Mouse (Mus musculus): Measurements from ENCODE around the gene Hapln4. TPM values are rescaled to one million over a fixed set of nuclear protein-coding genes. Genes with fewer than 3 reads are reported as not detected.
A peak's percentile ranks its signal among the peaks of the same experiment; 100 is the strongest.

Hapln4 gene
- total RNA-seq, 2 experiments from 2014 or later, result not detected

DNA sequence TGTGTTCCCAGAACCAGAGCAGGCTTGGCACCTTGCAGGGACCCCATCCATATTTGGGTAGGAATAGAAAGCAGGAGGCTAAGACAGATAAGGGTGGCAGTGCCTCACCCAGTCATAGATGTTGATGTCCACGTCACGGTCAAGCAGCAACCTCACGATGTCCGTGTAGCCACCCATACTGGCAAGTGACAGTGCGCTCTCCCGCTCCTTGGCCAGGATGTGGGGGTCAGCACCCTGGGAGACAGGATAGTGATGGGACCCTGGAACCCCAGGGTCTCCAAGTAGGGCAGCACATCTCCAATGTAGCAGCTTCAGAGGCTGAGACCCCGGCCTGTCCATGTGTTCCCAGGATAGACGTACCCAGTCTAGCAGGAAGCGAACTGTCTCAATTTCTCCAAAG is 51.7 kb downstream of the Hapln4 start:
- no peak for ATAC-seq (replicated peaks; ENCODE audit: low FRiP score, poor library complexity, severe bottlenecking)

DNA sequence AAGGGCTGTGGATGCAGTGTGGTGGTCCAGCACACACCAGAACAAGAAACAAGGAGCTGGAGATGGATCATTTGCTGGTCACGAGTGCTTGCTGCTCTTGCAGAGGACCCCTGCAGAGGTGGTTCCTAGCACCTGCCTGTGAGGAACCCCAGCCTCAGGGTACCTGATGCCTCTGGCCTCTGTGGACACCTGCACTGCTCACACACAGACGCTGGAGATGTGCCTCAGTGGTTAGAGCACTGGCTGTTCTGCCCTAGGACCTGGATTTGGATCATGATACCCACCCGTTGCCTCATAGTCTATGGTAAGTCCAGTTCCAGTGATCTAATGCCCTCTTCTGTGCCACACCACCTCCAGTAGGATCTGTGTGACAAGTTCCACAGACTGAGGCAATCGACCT is 53.3 kb downstream of the Hapln4 start:
- ATAC-seq (replicated peaks; ENCODE audit: low FRiP score, poor library complexity, severe bottlenecking), result no peak

- ATAC-seq (replicated peaks; ENCODE audit: low FRiP score, poor library complexity, severe bottlenecking), result no peak
Measured at GRCm38 (mm10) chr8:70137890-70138289, 54.6 kb downstream of the Hapln4 start.

GRCm38 (mm10) chr8:70139026-70139857 is 56.0 kb downstream of the Hapln4 start, which contains the start of the genes Rfxank, Borcs8 and Mef2b:
Gene Rfxank (minus strand): TSS chr8:70139154.
Gene Borcs8 (plus strand): TSS chr8:70139499.
Gene Mef2b (plus strand): TSS chr8:70139711.
- ATAC-seq (replicated peaks; ENCODE audit: low FRiP score, poor library complexity, severe bottlenecking), result peak; percentile 91

DNA sequence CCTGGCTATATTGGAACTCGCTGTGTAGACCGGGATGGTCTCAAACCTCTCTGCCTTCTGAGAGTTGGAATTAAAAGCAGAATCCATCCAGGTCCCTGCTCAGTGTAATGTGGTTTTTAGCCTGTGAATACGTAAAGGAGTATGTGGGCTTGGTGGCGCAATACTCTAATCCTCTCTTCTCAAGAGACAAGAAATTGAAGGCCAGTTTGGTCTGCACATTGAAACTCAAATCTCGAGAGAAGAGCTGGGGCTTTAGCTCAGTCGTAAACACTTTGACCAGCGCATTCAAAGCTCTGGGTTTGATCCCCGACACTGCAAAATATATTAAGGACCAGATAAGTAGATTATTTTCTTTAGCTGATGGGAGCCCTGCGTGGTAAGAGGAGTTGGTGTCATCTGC is 56.7 kb downstream of the Hapln4 start:
- ATAC-seq (replicated peaks; ENCODE audit: low FRiP score, poor library complexity, severe bottlenecking), result no peak

Other genes starting within 250 kb of the Hapln4 start
- not detected in 2 replicates for gene Cilp2, start 195.8 kb upstream of the Hapln4 start, total RNA-seq (2015; ENCODE audit: low replicate concordance)
- gene Cilp2, start 195.8 kb upstream of the Hapln4 start, total RNA-seq (2017; ENCODE audit: low replicate concordance), result not detected in 2 replicates
- not detected in 2 replicates for gene Tssk6, start 181.3 kb upstream of the Hapln4 start, total RNA-seq (2015; ENCODE audit: low replicate concordance)
- gene Tssk6, start 181.3 kb upstream of the Hapln4 start, total RNA-seq (2017; ENCODE audit: low replicate concordance), result 0.28 and 0.94 TPM in 2 replicates
- 16.1 and 18.2 TPM in 2 replicates for gene Ndufa13, start 180.9 kb upstream of the Hapln4 start, total RNA-seq (2015; ENCODE audit: low replicate concordance)
- 27.2 and 32.9 TPM in 2 replicates for gene Ndufa13, start 180.9 kb upstream of the Hapln4 start, total RNA-seq (2017; ENCODE audit: low replicate concordance)
- not detected in 2 replicates for gene Yjefn3, start 180.7 kb upstream of the Hapln4 start, total RNA-seq (2015; ENCODE audit: low replicate concordance)
- not detected in 2 replicates for gene Yjefn3, start 180.7 kb upstream of the Hapln4 start, total RNA-seq (2017; ENCODE audit: low replicate concordance)
- 22.8 and 30.2 TPM in 2 replicates for gene Gatad2a, start 87.1 kb upstream of the Hapln4 start, total RNA-seq (2015; ENCODE audit: low replicate concordance)
- gene Gatad2a, start 87.1 kb upstream of the Hapln4 start, total RNA-seq (2017; ENCODE audit: low replicate concordance), result 25.7 and 31.8 TPM in 2 replicates
- 24.0 and 33.9 TPM in 2 replicates for gene Mau2, start 40.7 kb upstream of the Hapln4 start, total RNA-seq (2015; ENCODE audit: low replicate concordance)
- gene Mau2, start 40.7 kb upstream of the Hapln4 start, total RNA-seq (2017; ENCODE audit: low replicate concordance), result 47.4 and 49.5 TPM in 2 replicates
- gene Sugp1, start 40.6 kb upstream of the Hapln4 start, total RNA-seq (2015; ENCODE audit: low replicate concordance), result 8.2 and 10.6 TPM in 2 replicates
- 15.6 and 22.6 TPM in 2 replicates for gene Sugp1, start 40.6 kb upstream of the Hapln4 start, total RNA-seq (2017; ENCODE audit: low replicate concordance)
- 2.3 TPM in 1 of 2 replicates, not detected in the other for gene Tm6sf2, start 10.5 kb upstream of the Hapln4 start, total RNA-seq (2015; ENCODE audit: low replicate concordance)
- 2.9 TPM in 1 of 2 replicates, not detected in the other for gene Tm6sf2, start 10.5 kb upstream of the Hapln4 start, total RNA-seq (2017; ENCODE audit: low replicate concordance)
- not detected in 2 replicates for gene Ncan, start 37.4 kb downstream of the Hapln4 start, total RNA-seq (2015; ENCODE audit: low replicate concordance)
- not detected in 2 replicates for gene Ncan, start 37.4 kb downstream of the Hapln4 start, total RNA-seq (2017; ENCODE audit: low replicate concordance)
- gene Nr2c2ap, start 47.9 kb downstream of the Hapln4 start, total RNA-seq (2015; ENCODE audit: low replicate concordance), result 4.8 and 5.4 TPM in 2 replicates
- gene Nr2c2ap, start 47.9 kb downstream of the Hapln4 start, total RNA-seq (2017; ENCODE audit: low replicate concordance), result 1.4 and 1.5 TPM in 2 replicates
- 8.1 and 16.3 TPM in 2 replicates for gene Rfxank, start 55.7 kb downstream of the Hapln4 start, total RNA-seq (2015; ENCODE audit: low replicate concordance)
- 9.7 and 10.2 TPM in 2 replicates for gene Rfxank, start 55.7 kb downstream of the Hapln4 start, total RNA-seq (2017; ENCODE audit: low replicate concordance)
- gene Borcs8, start 56.0 kb downstream of the Hapln4 start, total RNA-seq (2015; ENCODE audit: low replicate concordance), result 2.1 and 16.7 TPM in 2 replicates
- gene Borcs8, start 56.0 kb downstream of the Hapln4 start, total RNA-seq (2017; ENCODE audit: low replicate concordance), result 15.5 and 30.7 TPM in 2 replicates
- gene Mef2b, start 56.3 kb downstream of the Hapln4 start, total RNA-seq (2015; ENCODE audit: low replicate concordance), result not detected in 2 replicates
- not detected in 2 replicates for gene Mef2b, start 56.3 kb downstream of the Hapln4 start, total RNA-seq (2017; ENCODE audit: low replicate concordance)
- 4.0 and 8.1 TPM in 2 replicates for gene Tmem161a, start 88.9 kb downstream of the Hapln4 start, total RNA-seq (2015; ENCODE audit: low replicate concordance)
- 4.5 and 4.9 TPM in 2 replicates for gene Tmem161a, start 88.9 kb downstream of the Hapln4 start, total RNA-seq (2017; ENCODE audit: low replicate concordance)
- 13.8 and 20.6 TPM in 2 replicates for gene Slc25a42, start 128.8 kb downstream of the Hapln4 start, total RNA-seq (2015; ENCODE audit: low replicate concordance)
- 16.2 and 23.8 TPM in 2 replicates for gene Slc25a42, start 128.8 kb downstream of the Hapln4 start, total RNA-seq (2017; ENCODE audit: low replicate concordance)
- 24.4 and 33.9 TPM in 2 replicates for gene Sugp2, start 150.8 kb downstream of the Hapln4 start, total RNA-seq (2015; ENCODE audit: low replicate concordance)
- 22.7 and 28.9 TPM in 2 replicates for gene Sugp2, start 150.8 kb downstream of the Hapln4 start, total RNA-seq (2017; ENCODE audit: low replicate concordance)
- 4.6 TPM in 1 of 2 replicates, not detected in the other for gene Armc6, start 151.0 kb downstream of the Hapln4 start, total RNA-seq (2015; ENCODE audit: low replicate concordance)
- gene Armc6, start 151.0 kb downstream of the Hapln4 start, total RNA-seq (2017; ENCODE audit: low replicate concordance), result 4.0 and 6.1 TPM in 2 replicates
- gene Homer3, start 199.4 kb downstream of the Hapln4 start, total RNA-seq (2015; ENCODE audit: low replicate concordance), result 0.63 and 1.3 TPM in 2 replicates
- 0.68 and 2.5 TPM in 2 replicates for gene Homer3, start 199.4 kb downstream of the Hapln4 start, total RNA-seq (2017; ENCODE audit: low replicate concordance)
- 15.0 TPM in 2 replicates for gene Ddx49, start 219.0 kb downstream of the Hapln4 start, total RNA-seq (2015; ENCODE audit: low replicate concordance)
- 23.3 and 40.0 TPM in 2 replicates for gene Ddx49, start 219.0 kb downstream of the Hapln4 start, total RNA-seq (2017; ENCODE audit: low replicate concordance)
- gene Cope, start 219.1 kb downstream of the Hapln4 start, total RNA-seq (2015; ENCODE audit: low replicate concordance), result 52.7 and 89.2 TPM in 2 replicates
- 36.9 and 53.7 TPM in 2 replicates for gene Cope, start 219.1 kb downstream of the Hapln4 start, total RNA-seq (2017; ENCODE audit: low replicate concordance)
- not detected in 2 replicates for gene Cers1, start 232.3 kb downstream of the Hapln4 start, total RNA-seq (2015; ENCODE audit: low replicate concordance)
- gene Cers1, start 232.3 kb downstream of the Hapln4 start, total RNA-seq (2017; ENCODE audit: low replicate concordance), result 0.43 TPM in 1 of 2 replicates, not detected in the other
- not detected in 2 replicates for gene Gdf1, start 246.4 kb downstream of the Hapln4 start, total RNA-seq (2015; ENCODE audit: low replicate concordance)
- not detected in 2 replicates for gene Gdf1, start 246.4 kb downstream of the Hapln4 start, total RNA-seq (2017; ENCODE audit: low replicate concordance)